Mouse (Mus musculus): Measurements from ENCODE around the gene Trim38. TPM values are rescaled to one million over a fixed set of nuclear protein-coding genes. Genes with fewer than 3 reads are reported as not detected.

Gene Trim38
- polyA plus RNA-seq, 1 experiment from 2014 or later, result 0.24 TPM

DNA sequence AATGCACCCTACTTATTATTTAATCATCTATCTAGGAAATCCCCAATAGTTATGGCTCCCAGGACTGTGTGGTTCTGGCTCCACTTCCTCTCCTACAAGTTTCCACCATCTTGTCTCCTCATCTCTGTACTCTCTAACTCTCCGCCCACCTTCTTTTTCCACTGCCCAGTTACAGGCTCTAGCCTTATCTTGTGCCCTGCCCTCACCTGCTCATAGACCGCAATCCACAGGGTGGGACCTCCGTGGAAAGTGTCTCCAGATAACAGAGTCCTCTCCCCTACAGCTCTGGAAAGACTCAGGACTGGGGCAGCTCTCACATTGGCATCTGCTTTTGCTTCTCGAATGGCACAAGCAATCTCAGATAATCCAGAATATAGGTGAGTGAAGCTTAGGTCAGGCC, 9.3 kb downstream of the Trim38 start:
- H3K4me3 ChIP-seq (ENCODE audit: low read depth, low read length), result no peak overlapping the region
- no peak overlapping the region for H3K4me2 ChIP-seq
- H3K27ac ChIP-seq (ENCODE audit: low read depth, low read length), result no peak overlapping the region
- no peak for ATAC-seq (replicated peaks; ENCODE audit: insufficient number of reproducible peaks, low FRiP score, low TSS enrichment)
- H3K9ac ChIP-seq (ENCODE audit: low read depth, low read length), result no peak overlapping the region
- no peaks in the 10 kb centered on the region for H3K4me1 ChIP-seq (ENCODE audit: control insufficient read depth, insufficient read depth, low read length)
- H3K36me3 ChIP-seq (ENCODE audit: control insufficient read depth, insufficient read depth, low read length), result no peaks in the 10 kb centered on the region
- no peaks in the 10 kb centered on the region for H3K9me3 ChIP-seq (replicated peaks; ENCODE audit: control insufficient read depth, low read length)
- H3K27me3 ChIP-seq (ENCODE audit: control insufficient read depth, insufficient read depth, low read length), result no peaks in the 10 kb centered on the region
- 49% methylated on average over 4 of the region's 4 CpGs for WGBS (ENCODE audit: insufficient replicate concordance)

DNA sequence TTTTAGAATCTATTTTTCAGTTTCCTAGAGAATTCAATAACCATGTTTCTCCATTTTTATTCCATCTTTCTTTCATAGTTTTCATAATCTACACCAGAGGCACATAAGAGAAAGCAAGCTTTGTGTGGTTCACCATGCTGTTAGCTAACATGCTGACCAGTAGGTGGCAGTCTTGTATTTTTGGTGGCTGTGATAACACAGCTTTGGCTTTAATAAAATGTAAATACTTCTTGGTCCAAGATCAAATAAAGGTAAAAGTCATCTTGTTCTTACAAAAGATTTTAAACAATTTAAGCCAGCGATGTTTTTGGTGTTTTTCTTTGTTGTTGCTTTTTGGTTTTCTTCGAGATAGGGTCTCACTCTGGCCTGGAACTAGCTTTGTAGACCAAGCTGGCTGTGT, 22.8 kb downstream of the Trim38 start:
- Histone ChIP-seq H3K4me1 (ENCODE audit: control insufficient read depth, insufficient read depth, low read length) (no peaks in the 10 kb centered on the region), H3K36me3 (ENCODE audit: control insufficient read depth, insufficient read depth, low read length) (no peaks in the 10 kb centered on the region), H3K9me3 (replicated peaks; ENCODE audit: control insufficient read depth, low read length) (no peaks in the 10 kb centered on the region), H3K27me3 (ENCODE audit: control insufficient read depth, insufficient read depth, low read length) (no peaks in the 10 kb centered on the region), H3K4me2 (no peak overlapping the region), H3K27ac (ENCODE audit: low read depth, low read length) (no peak overlapping the region), H3K4me3 (ENCODE audit: low read depth, low read length) (no peak overlapping the region), H3K9ac (ENCODE audit: low read depth, low read length) (no peak overlapping the region)
- no peak for ATAC-seq (replicated peaks; ENCODE audit: insufficient number of reproducible peaks, low FRiP score, low TSS enrichment)
- 48% methylated on average over 2 of the region's 2 CpGs for WGBS (ENCODE audit: insufficient replicate concordance)

GRCm38 (mm10) chr13:23799405-23799804, 29.7 kb downstream of the Trim38 start:
- H3K27me3 ChIP-seq (ENCODE audit: control insufficient read depth, insufficient read depth, low read length), result no peaks in the 10 kb centered on the region
- H3K9ac ChIP-seq (ENCODE audit: low read depth, low read length), result no peak overlapping the region
- no peaks in the 10 kb centered on the region for H3K4me1 ChIP-seq (ENCODE audit: control insufficient read depth, insufficient read depth, low read length)
- H3K4me2 ChIP-seq, result no peak overlapping the region
- ATAC-seq (replicated peaks; ENCODE audit: insufficient number of reproducible peaks, low FRiP score, low TSS enrichment), result no peak
- H3K4me3 ChIP-seq (ENCODE audit: low read depth, low read length), result no peak overlapping the region
- H3K9me3 ChIP-seq (replicated peaks; ENCODE audit: control insufficient read depth, low read length), result no peaks in the 10 kb centered on the region
- H3K27ac ChIP-seq (ENCODE audit: low read depth, low read length), result no peak overlapping the region
- 72% methylated on average over 5 of the region's 5 CpGs for WGBS (ENCODE audit: insufficient replicate concordance)
- no peaks in the 10 kb centered on the region for H3K36me3 ChIP-seq (ENCODE audit: control insufficient read depth, insufficient read depth, low read length)

- no peaks in the 10 kb centered on the region for H3K4me1 ChIP-seq (ENCODE audit: control insufficient read depth, insufficient read depth, low read length)
- H3K27me3 ChIP-seq (ENCODE audit: control insufficient read depth, insufficient read depth, low read length), result no peaks in the 10 kb centered on the region
- no peak for ATAC-seq (replicated peaks; ENCODE audit: insufficient number of reproducible peaks, low FRiP score, low TSS enrichment)
- H3K27ac ChIP-seq (ENCODE audit: low read depth, low read length), result no peak overlapping the region
- H3K4me3 ChIP-seq (ENCODE audit: low read depth, low read length), result no peak overlapping the region
- H3K9ac ChIP-seq (ENCODE audit: low read depth, low read length), result no peak overlapping the region
- H3K9me3 ChIP-seq (replicated peaks; ENCODE audit: control insufficient read depth, low read length), result no peaks in the 10 kb centered on the region
- WGBS (ENCODE audit: insufficient replicate concordance), result 66% methylated on average over 2 of the region's 2 CpGs
- no peak overlapping the region for H3K4me2 ChIP-seq
- no peaks in the 10 kb centered on the region for H3K36me3 ChIP-seq (ENCODE audit: control insufficient read depth, insufficient read depth, low read length)
Observed at GRCm38 (mm10) chr13:23804532-23804931, 34.8 kb downstream of the Trim38 start.

DNA sequence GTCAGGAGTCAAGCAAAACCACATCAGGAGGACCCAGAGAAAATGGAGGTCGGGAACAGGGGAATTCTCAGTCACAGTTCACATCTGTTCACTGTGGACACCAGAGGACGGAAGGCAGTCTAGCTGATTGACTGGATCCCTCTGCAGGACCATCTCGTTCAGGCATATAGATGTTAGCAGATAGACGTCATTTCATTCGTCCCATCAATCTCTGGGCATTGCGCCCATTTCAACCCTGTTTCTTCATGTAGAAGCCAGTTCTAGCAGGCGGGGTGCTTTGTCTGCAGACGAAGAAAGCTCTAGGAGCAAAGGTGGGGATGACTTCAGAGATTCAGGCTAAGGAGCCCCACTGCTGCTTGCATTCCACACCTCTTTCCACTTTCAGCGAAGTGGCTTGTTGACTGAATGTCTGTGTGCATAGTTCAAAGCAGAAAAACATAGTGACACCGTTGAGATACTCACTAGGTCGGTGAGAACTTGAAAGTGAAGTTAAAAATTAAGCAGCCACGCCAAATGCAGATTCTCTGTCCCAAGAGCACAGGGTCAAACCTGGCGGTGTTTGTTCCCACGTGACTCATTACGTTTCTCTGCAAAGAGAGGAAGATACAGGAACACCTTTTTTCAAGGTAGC, 36.8 kb downstream of the Trim38 start, which contains the start of gene Slc17a2:
Gene Slc17a2, plus strand, starts transcription at position 572 of the 631 bp plus-strand sequence.
- no peak for ATAC-seq (replicated peaks; ENCODE audit: insufficient number of reproducible peaks, low FRiP score, low TSS enrichment)
- Histone ChIP-seq H3K27ac (ENCODE audit: low read depth, low read length) (no peak within 1 kb of the TSS), H3K4me3 (ENCODE audit: low read depth, low read length) (no peak within 1 kb of the TSS), H3K36me3 (ENCODE audit: control insufficient read depth, insufficient read depth, low read length) (no peaks in the 10 kb centered on the region), H3K9me3 (replicated peaks; ENCODE audit: control insufficient read depth, low read length) (no peaks in the 10 kb centered on the region), H3K9ac (ENCODE audit: low read depth, low read length) (no peak within 1 kb of the TSS), H3K27me3 (ENCODE audit: control insufficient read depth, insufficient read depth, low read length) (no peaks in the 10 kb centered on the region), H3K4me1 (ENCODE audit: control insufficient read depth, insufficient read depth, low read length) (no peaks in the 10 kb centered on the region), H3K4me2 (no peak within 1 kb of the TSS)
- 78% methylated on average over 15 of the region's 15 CpGs for WGBS (ENCODE audit: insufficient replicate concordance)

DNA sequence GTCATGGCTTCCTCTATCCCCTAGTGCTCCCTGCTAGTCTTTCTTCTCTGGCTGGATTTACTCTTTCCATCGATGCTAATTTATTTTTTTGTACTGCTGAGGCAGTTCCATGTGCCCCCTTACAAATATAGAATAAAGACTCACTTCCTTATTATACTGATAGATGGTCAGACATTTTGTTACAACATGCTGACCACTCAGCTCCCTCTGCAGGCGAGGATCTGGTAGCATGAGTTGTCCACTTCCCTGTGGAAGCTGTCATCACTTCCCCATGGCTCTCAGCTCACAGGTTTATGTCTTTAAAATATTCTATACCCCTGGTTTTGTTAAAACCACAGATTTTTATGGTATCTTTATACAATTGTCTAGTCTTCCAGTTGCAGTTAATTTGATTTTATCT, 46.4 kb downstream of the Trim38 start:
- Histone ChIP-seq H3K9ac (ENCODE audit: low read depth, low read length) (no peak overlapping the region), H3K4me2 (no peak overlapping the region), H3K27me3 (ENCODE audit: control insufficient read depth, insufficient read depth, low read length) (no peaks in the 10 kb centered on the region), H3K9me3 (replicated peaks; ENCODE audit: control insufficient read depth, low read length) (no peaks in the 10 kb centered on the region), H3K36me3 (ENCODE audit: control insufficient read depth, insufficient read depth, low read length) (no peaks in the 10 kb centered on the region), H3K4me1 (ENCODE audit: control insufficient read depth, insufficient read depth, low read length) (no peaks in the 10 kb centered on the region), H3K4me3 (ENCODE audit: low read depth, low read length) (no peak overlapping the region), H3K27ac (ENCODE audit: low read depth, low read length) (no peak overlapping the region)
- 63% methylated on average over 2 of the region's 2 CpGs for WGBS (ENCODE audit: insufficient replicate concordance)
- ATAC-seq (replicated peaks; ENCODE audit: insufficient number of reproducible peaks, low FRiP score, low TSS enrichment), result no peak

DNA sequence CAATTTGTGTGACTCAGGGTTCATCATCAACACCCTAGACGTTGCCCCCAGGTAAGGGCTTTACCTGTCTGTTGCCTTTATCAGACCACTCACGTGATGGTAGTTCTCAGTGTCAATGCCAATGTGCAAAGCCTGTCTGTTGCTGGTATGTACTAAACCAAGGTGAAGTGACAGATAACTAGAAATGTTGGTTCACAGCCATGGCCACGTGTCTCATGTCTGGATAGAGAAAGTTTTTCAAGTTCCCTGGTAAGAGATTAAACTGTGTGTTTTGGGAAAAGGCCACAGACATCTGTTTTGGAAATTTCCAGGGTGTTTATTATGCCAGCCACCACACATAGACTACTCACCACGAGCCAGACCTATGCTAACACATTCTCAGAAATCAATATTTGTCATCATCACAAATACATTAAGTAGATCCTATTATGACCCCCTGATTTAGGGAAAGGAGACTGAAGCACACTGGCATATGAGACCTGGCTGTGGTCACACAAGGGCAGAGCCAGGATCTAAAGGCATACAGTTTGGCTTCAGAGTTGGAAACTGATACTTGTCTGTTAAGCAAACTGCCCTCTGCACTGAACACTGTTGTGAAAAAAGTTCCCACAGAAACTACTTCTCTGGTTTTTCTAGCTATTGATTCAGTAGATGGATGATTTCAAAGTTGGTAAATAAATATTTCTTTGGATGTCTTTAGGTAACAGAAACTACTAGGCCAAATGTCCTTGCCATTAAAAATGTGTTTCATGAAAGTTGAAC, 50.6 kb downstream of the Trim38 start:
- Histone ChIP-seq H3K4me3 (ENCODE audit: low read depth, low read length) (no peak overlapping the region), H3K4me1 (ENCODE audit: control insufficient read depth, insufficient read depth, low read length) (no peaks in the 10 kb centered on the region), H3K9ac (ENCODE audit: low read depth, low read length) (no peak overlapping the region), H3K36me3 (ENCODE audit: control insufficient read depth, insufficient read depth, low read length) (no peaks in the 10 kb centered on the region), H3K9me3 (replicated peaks; ENCODE audit: control insufficient read depth, low read length) (no peaks in the 10 kb centered on the region), H3K4me2 (no peak overlapping the region), H3K27me3 (ENCODE audit: control insufficient read depth, insufficient read depth, low read length) (no peaks in the 10 kb centered on the region), H3K27ac (ENCODE audit: low read depth, low read length) (no peak overlapping the region)
- no peak for ATAC-seq (replicated peaks; ENCODE audit: insufficient number of reproducible peaks, low FRiP score, low TSS enrichment)
- 65% methylated on average over 4 of the region's 4 CpGs for WGBS (ENCODE audit: insufficient replicate concordance)

- Histone ChIP-seq H3K27me3 (ENCODE audit: control insufficient read depth, insufficient read depth, low read length) (no peaks in the 10 kb centered on the region), H3K9ac (ENCODE audit: low read depth, low read length) (no peak overlapping the region), H3K36me3 (ENCODE audit: control insufficient read depth, insufficient read depth, low read length) (no peaks in the 10 kb centered on the region), H3K27ac (ENCODE audit: low read depth, low read length) (no peak overlapping the region), H3K4me2 (no peak overlapping the region), H3K4me1 (ENCODE audit: control insufficient read depth, insufficient read depth, low read length) (no peaks in the 10 kb centered on the region), H3K9me3 (replicated peaks; ENCODE audit: control insufficient read depth, low read length) (no peaks in the 10 kb centered on the region), H3K4me3 (ENCODE audit: low read depth, low read length) (no peak overlapping the region)
- ATAC-seq (replicated peaks; ENCODE audit: insufficient number of reproducible peaks, low FRiP score, low TSS enrichment), result no peak
- WGBS (ENCODE audit: insufficient replicate concordance), result 31% methylated on average over 3 of the region's 3 CpGs
Observed at GRCm38 (mm10) chr13:23822213-23822612, 52.5 kb downstream of the Trim38 start.

DNA sequence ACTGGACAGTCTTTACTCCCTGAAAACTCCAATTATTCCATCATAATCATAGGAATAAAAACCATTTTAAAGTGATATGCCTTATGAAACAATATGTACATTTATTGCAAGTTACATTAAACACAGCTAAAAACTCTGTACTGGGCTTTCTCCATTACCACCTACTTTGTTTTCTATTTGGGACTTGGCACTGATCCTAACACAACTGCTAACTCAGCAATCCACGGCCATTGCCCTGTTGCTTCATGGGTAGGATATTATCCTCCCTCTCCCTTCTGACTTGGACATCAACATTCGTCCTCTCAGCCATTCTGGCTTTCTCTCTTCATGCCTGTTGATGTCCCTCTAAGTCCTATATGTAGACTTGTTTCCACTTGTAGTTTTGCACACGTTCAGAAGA, 56.9 kb downstream of the Trim38 start:
- WGBS (ENCODE audit: insufficient replicate concordance), result 64% methylated on average over 3 of the region's 3 CpGs
- no peak for ATAC-seq (replicated peaks; ENCODE audit: insufficient number of reproducible peaks, low FRiP score, low TSS enrichment)

More for the DNA sequence above, 56.9 kb downstream of the Trim38 start:
- Histone ChIP-seq H3K4me2 (no peak overlapping the region), H3K27me3 (ENCODE audit: control insufficient read depth, insufficient read depth, low read length) (no peaks in the 10 kb centered on the region), H3K9me3 (replicated peaks; ENCODE audit: control insufficient read depth, low read length) (no peaks in the 10 kb centered on the region), H3K4me3 (ENCODE audit: low read depth, low read length) (no peak overlapping the region), H3K27ac (ENCODE audit: low read depth, low read length) (no peak overlapping the region), H3K36me3 (ENCODE audit: control insufficient read depth, insufficient read depth, low read length) (no peaks in the 10 kb centered on the region), H3K4me1 (ENCODE audit: control insufficient read depth, insufficient read depth, low read length) (no peaks in the 10 kb centered on the region), H3K9ac (ENCODE audit: low read depth, low read length) (no peak overlapping the region)
